Mouse (Mus musculus) liver, embryonic 14.5 days (tissue): ENCODE results near the gene 4930516K23Rik. TPM values are rescaled to one million over a fixed set of nuclear protein-coding genes. Genes with fewer than 3 reads are reported as not detected.

Source experiments
- ATAC-seq: fragments of 200-750 bp; cut with Nextera tagmentation; 2 replicates; pipeline ENCODE4 v1.8.0; 2017; ENCODE audit warnings: moderate number of reproducible peaks, mild to moderate bottlenecking, moderate library complexity; ENCODE audit not compliant: insufficient read depth
- DNase-seq, 3 experiments: peaks; one replicate each; pipeline ENCODE4 v3.0.0-alpha.2; 2012 to 2013; ENCODE audit warnings: low read depth in 3 of 3, low spot score in 3 of 3
- H3K27ac ChIP-seq: fragments of 300-500 bp; sonication (generic); 2 replicates; pipeline ENCODE4 v1.5.1; 2014; ENCODE audit warnings: moderate library complexity, mild to moderate bottlenecking, control low read depth, inconsistent platforms
- H3K27me3 ChIP-seq: fragments of 300-500 bp; sonication (generic); 2 replicates; pipeline ENCODE4 v1.6.1; 2014; ENCODE audit warnings: mild to moderate bottlenecking, low read length, moderate library complexity; ENCODE audit not compliant: control insufficient read depth, insufficient read depth
- H3K36me3 ChIP-seq: fragments of 300-500 bp; sonication (generic); replicated peaks from 2 replicates; pipeline ENCODE4 v1.6.1; 2014; ENCODE audit warnings: low read depth; ENCODE audit not compliant: control insufficient read depth, insufficient read depth
- H3K4me1 ChIP-seq, 2 experiments: fragments of 200-500 bp in 1 of 2; fragments of 300-500 bp in 1 of 2; sonication (generic) in 1 of 2; replicated peaks; 2 replicates each; pipeline ENCODE4 v1.6.1; 2012 to 2014; ENCODE audit warnings: antibody characterized with exemption in 1 of 2, inconsistent platforms in 1 of 2, low read length in 1 of 2; ENCODE audit not compliant: control insufficient read depth in 2 of 2, insufficient read depth in 2 of 2
- H3K4me2 ChIP-seq: fragments of 300-500 bp; sonication (generic); 2 replicates; pipeline ENCODE4 v1.6.1; 2014; ENCODE audit warnings: low read depth, mild to moderate bottlenecking, control low read depth, moderate library complexity
- H3K4me3 ChIP-seq, 2 experiments: fragments of 200-500 bp in 1 of 2; fragments of 300-500 bp in 1 of 2; sonication (generic) in 1 of 2; 2 replicates each; pipeline ENCODE4 v1.5.1; 2012 to 2014; ENCODE audit warnings: low read depth in 2 of 2, low read length in 2 of 2, mild to moderate bottlenecking in 2 of 2, control low read depth in 1 of 2, inconsistent platforms in 1 of 2, moderate library complexity in 1 of 2; ENCODE audit not compliant: insufficient read depth in 1 of 2
- H3K9ac ChIP-seq: fragments of 300-500 bp; sonication (generic); replicated peaks from 2 replicates; pipeline ENCODE4 v1.6.1; 2014; ENCODE audit warnings: mild to moderate bottlenecking, control low read depth, moderate library complexity
- H3K9me3 ChIP-seq: fragments of 300-500 bp; sonication (generic); 2 replicates; pipeline ENCODE4 v1.6.1; 2016; ENCODE audit warnings: low read length, mixed read lengths; ENCODE audit not compliant: control insufficient read depth
- CTCF ChIP-seq: IDR thresholded peaks from 2 replicates; pipeline ENCODE4 v1.5.1; 2016; ENCODE audit warnings: antibody characterized with exemption, low read depth, control low read depth
- EP300 ChIP-seq: IDR thresholded peaks from 2 replicates; pipeline ENCODE4 v1.6.1; 2016; ENCODE audit warnings: antibody characterized with exemption, low read depth
- WGBS: fragments of 180-500 bp; shearing (Covaris S2); extraction: QIAGEN DNeasy Blood & Tissue Kit; methylation state at CpG from one replicate; pipeline ENCODE4 v1.1.7; 2014; ENCODE audit not compliant: insufficient replicate concordance; 5-methylcytosine and 5-hydroxymethylcytosine counted together
- polyA plus RNA-seq, 2 experiments: library from polyadenylated mRNA; depleted of rRNA in 1 of 2; stranded (reverse) in 1 of 2; unstranded in 1 of 2; fragments of >200 nt; fragmentation: Nextera tagmentation in 1 of 2; extraction: Ambion mirVana in 1 of 2; gene quantifications; 2 replicates each; pipeline versions ENCODE4 v1.2.1 to v1.2.3; 2012 to 2014

4930516K23Rik gene
- polyA plus RNA-seq (2012; rRNA removed): not detected in 2 replicates
- not detected in 2 replicates for polyA plus RNA-seq (2014; fragmentation: Nextera tagmentation; extraction: Ambion mirVana)

DNA sequence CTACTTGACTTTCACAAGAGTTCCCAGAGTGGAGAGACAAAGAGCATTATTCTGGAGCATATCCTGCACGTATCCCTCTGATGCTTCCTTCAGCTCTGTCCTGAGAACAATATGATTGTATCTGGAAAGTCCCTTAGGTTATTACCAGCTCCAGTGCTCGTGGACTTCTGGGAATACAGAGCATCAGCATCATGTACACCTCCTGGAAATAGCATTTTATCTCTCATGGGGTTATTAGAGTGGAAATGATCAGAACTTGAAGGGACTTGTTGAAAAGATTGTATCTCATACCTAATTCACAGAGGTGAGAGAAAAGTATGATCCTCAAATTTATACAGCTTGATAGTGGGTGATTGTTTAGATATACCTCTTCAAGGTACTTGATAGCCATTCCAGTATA lies at the start of gene 4930516K23Rik:
Gene 4930516K23Rik, minus strand, starts transcription at position 101 of the 400 bp plus-strand sequence.
- TF ChIP-seq EP300 (no peak), CTCF (no peak)
- Histone ChIP-seq H3K4me1 (no peaks in the 10 kb centered on the region), H3K4me3 (no peak within 1 kb of the TSS), H3K9ac (no peak within 1 kb of the TSS), H3K27me3 (no peaks in the 10 kb centered on the region), H3K27ac (no peak within 1 kb of the TSS), H3K36me3 (no peaks in the 10 kb centered on the region), H3K4me2 (no peak within 1 kb of the TSS), H3K9me3 (no peaks in the 10 kb centered on the region)
- no peak for DNase-seq
- no peak for ATAC-seq
- 25% methylated on average over 2 of the region's 2 CpGs for WGBS

GRCm38 (mm10) chr7:104104757-104104972 lies 43.4 kb upstream of the 4930516K23Rik start, which contains the start of gene Olfr646:
TSS of gene Olfr646 (plus strand) at chr7:104104873.
- DNase-seq: no peak
- Histone ChIP-seq H3K9ac (no peak within 1 kb of the TSS), H3K4me2 (no peak within 1 kb of the TSS), H3K27ac (no peak within 1 kb of the TSS), H3K4me1 (peaks cover 0 to 2% of the 10 kb centered on the region in 2 experiments; a peak in 1 of 4 replicates), H3K9me3 (no peaks in the 10 kb centered on the region), H3K4me3 (no peak within 1 kb of the TSS), H3K36me3 (no peaks in the 10 kb centered on the region), H3K27me3 (no peaks in the 10 kb centered on the region)
- ATAC-seq: no peak
- TF ChIP-seq CTCF: no peak
- no peak for TF ChIP-seq EP300

- 12% methylated on average over 4 of the region's 4 CpGs for WGBS
Measured at GRCm38 (mm10) chr7:104103913-104104756, 42.9 kb upstream of the 4930516K23Rik start.

GRCm38 (mm10) chr7:104085365-104085764 lies 24.1 kb upstream of the 4930516K23Rik start, which contains the start of gene Olfr645:
TSS of gene Olfr645 (minus strand) at chr7:104085465.
- no peak for ATAC-seq
- Histone ChIP-seq H3K36me3 (no peaks in the 10 kb centered on the region), H3K27me3 (no peaks in the 10 kb centered on the region), H3K4me3 (no peak within 1 kb of the TSS), H3K4me1 (no peaks in the 10 kb centered on the region), H3K4me2 (no peak within 1 kb of the TSS), H3K9ac (no peak within 1 kb of the TSS), H3K27ac (no peak within 1 kb of the TSS), H3K9me3 (no peaks in the 10 kb centered on the region)
- WGBS: 48% methylated on average over 1 of the region's 1 CpGs
- no peak for DNase-seq
- TF ChIP-seq EP300 (no peak), CTCF (no peak)

More at GRCm38 (mm10) chr7:104103913-104104756, 42.9 kb upstream of the 4930516K23Rik start:
- Histone ChIP-seq H3K9ac (no peak overlapping the region), H3K4me2 (no peak overlapping the region), H3K4me1 (peaks cover 0 to 2% of the 10 kb centered on the region in 2 experiments; a peak in 1 of 4 replicates), H3K27ac (no peak overlapping the region), H3K27me3 (no peaks in the 10 kb centered on the region), H3K36me3 (no peaks in the 10 kb centered on the region), H3K4me3 (no peak overlapping the region), H3K9me3 (no peaks in the 10 kb centered on the region)
- no peak for DNase-seq
- no peak for TF ChIP-seq CTCF
- 0 out of 2 replicates have a peak, but pooled peaks have one; percentile 18 for TF ChIP-seq EP300
- peak; percentile 62; the same call in 1 of the 2 replicates for ATAC-seq

- no peak within 1 kb of the TSS for H3K9ac ChIP-seq
- no peaks in the 10 kb centered on the region for H3K36me3 ChIP-seq
- ATAC-seq (no peak), DNase-seq (no peak)
- H3K9me3 ChIP-seq: no peaks in the 10 kb centered on the region
- TF ChIP-seq CTCF (no peak), EP300 (no peak)
- no peak within 1 kb of the TSS for H3K27ac ChIP-seq
- no peaks in the 10 kb centered on the region for H3K4me1 ChIP-seq
- H3K4me2 ChIP-seq: no peak within 1 kb of the TSS
- 50% methylated on average over 2 of the region's 2 CpGs for WGBS
- H3K27me3 ChIP-seq: no peaks in the 10 kb centered on the region
- no peak within 1 kb of the TSS for H3K4me3 ChIP-seq
Measured at GRCm38 (mm10) chr7:104071769-104072168, 10.5 kb upstream of the 4930516K23Rik start, which contains the start of gene Olfr644. TSS of gene Olfr644 (minus strand) at chr7:104071869.
